Mouse (Mus musculus): Measurements from ENCODE around the gene Nup98. TPM values are rescaled to one million over a fixed set of nuclear protein-coding genes. Genes with fewer than 3 reads are reported as not detected.

Gene Nup98
- polyA plus RNA-seq, 3 experiments from 2014 or later: 34.1 to 42.1 (median 39.1) TPM

- no peak for ATAC-seq
These were observed 96.7 kb downstream of the Nup98 start for GRCm38 (mm10) chr7:102113151-102113729.

GRCm38 (mm10) chr7:102109746-102110145 is 100.2 kb downstream of the Nup98 start:
- ATAC-seq: no peak

GRCm38 (mm10) chr7:102109171-102109570 is 100.8 kb downstream of the Nup98 start, which contains the start of gene Art5:
Art5 (minus strand) TSS chr7:102109489.
- no peak for ATAC-seq

GRCm38 (mm10) chr7:102108206-102108605 is 101.8 kb downstream of the Nup98 start:
- no peak for ATAC-seq

GRCm38 (mm10) chr7:102106700-102107141 is 103.3 kb downstream of the Nup98 start:
- ATAC-seq: no peak

GRCm38 (mm10) chr7:102104126-102104525 is 105.8 kb downstream of the Nup98 start:
- ATAC-seq: no peak

GRCm38 (mm10) chr7:102103555-102103954 is 106.4 kb downstream of the Nup98 start:
- no peak for ATAC-seq

- no peak for ATAC-seq
These were observed 107.3 kb downstream of the Nup98 start for GRCm38 (mm10) chr7:102102696-102103095.

- no peak for ATAC-seq
These were observed 107.7 kb downstream of the Nup98 start for GRCm38 (mm10) chr7:102102241-102102640.

- no peak for ATAC-seq
These were observed 108.5 kb downstream of the Nup98 start, which contains the start of gene Art1 for GRCm38 (mm10) chr7:102101487-102101886. Art1 (plus strand) TSS chr7:102101743.

GRCm38 (mm10) chr7:102100868-102101267 is 109.1 kb downstream of the Nup98 start:
- ATAC-seq: no peak

GRCm38 (mm10) chr7:102099760-102100661 is 110.0 kb downstream of the Nup98 start:
- ATAC-seq: peak; percentile 91

GRCm38 (mm10) chr7:102087336-102087735 is 122.6 kb downstream of the Nup98 start:
- no peak for ATAC-seq

GRCm38 (mm10) chr7:102084041-102084696 is 125.8 kb downstream of the Nup98 start:
- no peak for ATAC-seq

- no peak for ATAC-seq
These were observed 127.2 kb downstream of the Nup98 start, which contains the start of gene Trpc2 for GRCm38 (mm10) chr7:102082816-102083215. Trpc2 (plus strand) TSS chr7:102083116.

GRCm38 (mm10) chr7:102081784-102082183 is 128.2 kb downstream of the Nup98 start:
- no peak for ATAC-seq

- ATAC-seq: no peak
These were observed 129.7 kb downstream of the Nup98 start for GRCm38 (mm10) chr7:102080311-102080710.

- no peak for ATAC-seq
These were observed 131.5 kb downstream of the Nup98 start for GRCm38 (mm10) chr7:102078517-102078916.

- no peak for ATAC-seq
These were observed 133.2 kb downstream of the Nup98 start for GRCm38 (mm10) chr7:102076714-102077296.
